Mouse (Mus musculus) heart, postnatal 0 days (tissue): ENCODE data around the gene Atp7a.

ENCODE experiments used
- CTCF ChIP-seq: IDR thresholded peaks from 2 replicates; pipeline ENCODE4 v1.5.1; 2016; ENCODE audit warnings: antibody characterized with exemption, control low read depth, low read depth
- EP300 ChIP-seq: IDR thresholded peaks from 2 replicates; pipeline ENCODE4 v1.6.1; 2016; ENCODE audit warnings: antibody characterized with exemption, low read depth

DNA sequence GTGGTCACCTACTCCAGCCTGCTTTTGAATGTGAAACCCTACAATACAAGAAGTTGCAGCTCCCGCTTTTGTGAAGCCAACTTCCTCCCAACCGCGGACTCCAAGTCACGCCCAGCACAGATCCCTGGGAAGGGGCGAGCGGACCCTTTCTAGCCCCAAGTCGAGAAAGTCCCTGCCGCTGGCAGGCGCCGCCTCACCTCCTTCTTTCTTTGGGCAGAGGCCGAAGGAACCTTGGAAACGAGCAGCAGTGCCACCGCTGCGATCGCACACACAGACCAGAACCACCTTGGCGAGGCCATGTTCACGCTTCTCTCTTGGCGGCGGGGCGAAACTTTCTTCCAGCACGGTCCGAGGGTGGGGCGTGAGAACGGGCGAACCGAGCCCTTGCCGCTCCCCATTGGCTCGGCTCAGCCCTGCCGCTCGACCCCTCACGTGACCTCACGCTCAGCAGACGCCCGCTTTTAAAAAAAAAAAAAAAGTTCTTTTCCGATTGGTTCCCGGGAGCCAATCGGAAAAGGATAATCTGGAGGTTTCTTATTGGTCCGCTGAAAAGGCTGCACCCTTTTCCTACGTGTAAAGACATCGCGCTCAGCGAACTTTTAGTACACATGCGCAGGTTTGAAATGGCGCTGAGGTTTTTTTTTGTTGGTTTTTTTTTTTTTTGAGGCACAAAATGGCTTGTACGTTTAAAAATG lies 15.5 kb upstream of the Atp7a start, which contains the start of gene Magt1:
- TF ChIP-seq EP300 (no peak), CTCF (no peak)
